Mouse (Mus musculus): ENCODE data around the gene Pold4.

- no peak for TF ChIP-seq POLR2A (IDR thresholded peaks at IDR 0.05; ENCODE audit: low read depth, low read length)
- no peak for TF ChIP-seq CTCF (conservative IDR thresholded peaks at IDR 0.05; ENCODE audit: insufficient read depth, insufficient read length, low read depth, low read length)
Observed at GRCm38 (mm10) chr19:4197180-4197579, 34.5 kb upstream of the Pold4 start.
